Mouse (Mus musculus): ENCODE measurements around the gene Ctbs. TPM values are rescaled to one million over a fixed set of nuclear protein-coding genes. Genes with fewer than 3 reads are reported as not detected.
"Not testable (repeated sequence)": the region's sequence is repeated elsewhere in the genome, so short reads cannot be mapped to it uniquely, and the experiment has no call there.

Gene Ctbs
- polyA plus RNA-seq, 1 experiment from 2014 or later = 11.1 TPM

GRCm38 (mm10) chr3:146414555-146414954 is 35.0 kb upstream of the Ctbs start:
- H3K27me3 ChIP-seq = no peaks in the 10 kb centered on the region
- 91% methylated on average over 12 of the region's 12 CpGs for WGBS
- H3K4me1 ChIP-seq = peaks cover 15% of the 10 kb centered on the region
- peaks cover 9% of the 10 kb centered on the region for H3K36me3 ChIP-seq
- H3K27ac ChIP-seq = no peak overlapping the region
- H3K9ac ChIP-seq = no peak overlapping the region
- H3K4me2 ChIP-seq = no peak overlapping the region
- no peaks in the 10 kb centered on the region for H3K9me3 ChIP-seq
- ATAC-seq (ENCODE audit: borderline replicate concordance, extremely low read depth, low FRiP score, low TSS enrichment) = no peak
- no peak overlapping the region for H3K4me3 ChIP-seq

DNA sequence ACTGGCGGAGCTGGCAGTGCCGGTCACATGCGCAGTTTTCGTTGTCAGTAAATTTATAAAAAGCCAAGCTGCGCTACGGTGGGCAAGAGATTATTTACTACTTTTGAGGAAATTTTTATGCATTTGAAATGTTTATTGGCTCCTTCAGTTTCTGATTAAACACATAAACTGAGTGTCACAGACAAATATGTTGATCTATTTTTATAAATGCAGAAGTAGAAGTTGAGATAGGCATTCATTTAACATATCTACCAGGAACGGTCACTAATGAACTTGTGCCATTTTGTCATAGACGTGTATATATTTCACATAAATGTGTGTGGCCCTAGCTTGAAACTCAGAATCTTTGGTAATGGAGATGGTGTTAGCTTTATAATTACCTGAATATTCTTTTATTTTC is 31.7 kb upstream of the Ctbs start:
- Histone ChIP-seq H3K9ac (no peak overlapping the region), H3K4me2 (no peak overlapping the region), H3K36me3 (peaks cover 9% of the 10 kb centered on the region), H3K27ac (no peak overlapping the region), H3K27me3 (no peaks in the 10 kb centered on the region), H3K9me3 (no peaks in the 10 kb centered on the region), H3K4me1 (no peaks in the 10 kb centered on the region), H3K4me3 (no peak overlapping the region)
- WGBS = 93% methylated on average over 8 of the region's 8 CpGs
- ATAC-seq (ENCODE audit: borderline replicate concordance, extremely low read depth, low FRiP score, low TSS enrichment) = no peak

DNA sequence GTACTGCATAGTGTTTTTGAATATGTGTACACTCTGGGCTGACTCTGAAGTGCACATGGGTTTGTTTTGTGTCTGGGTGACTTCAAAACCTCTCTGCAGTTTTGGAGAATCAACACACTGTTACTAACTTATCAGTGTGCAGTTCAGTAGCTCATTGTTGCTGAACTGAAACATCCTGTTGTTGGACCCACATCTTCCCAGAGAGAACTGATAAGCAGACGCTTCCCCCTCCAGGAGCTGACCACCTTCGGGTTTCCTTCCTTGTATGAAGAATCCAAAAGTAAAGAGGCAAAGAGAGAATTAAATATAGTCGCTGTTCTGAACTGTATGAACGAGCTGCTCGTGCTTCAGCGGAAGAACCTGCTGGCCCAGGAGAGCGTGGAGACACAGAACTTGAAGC is 30.7 kb upstream of the Ctbs start:
- Histone ChIP-seq H3K4me2 (no peak overlapping the region), H3K27ac (no peak overlapping the region)
- no peak for ATAC-seq (ENCODE audit: borderline replicate concordance, extremely low read depth, low FRiP score, low TSS enrichment)

GRCm38 (mm10) chr3:146419534-146419933 is 30.1 kb upstream of the Ctbs start:
- no peaks in the 10 kb centered on the region for H3K9me3 ChIP-seq
- 91% methylated on average over 9 of the region's 9 CpGs for WGBS
- no peak overlapping the region for H3K4me3 ChIP-seq
- no peaks in the 10 kb centered on the region for H3K27me3 ChIP-seq
- H3K4me2 ChIP-seq = no peak overlapping the region
- peaks cover 9% of the 10 kb centered on the region for H3K36me3 ChIP-seq
- ATAC-seq (ENCODE audit: borderline replicate concordance, extremely low read depth, low FRiP score, low TSS enrichment) = no peak
- H3K9ac ChIP-seq = no peak overlapping the region
- H3K27ac ChIP-seq = no peak overlapping the region
- H3K4me1 ChIP-seq = peaks cover 4% of the 10 kb centered on the region; the same call in 1 of the 2 replicates

More for the DNA sequence above, 30.7 kb upstream of the Ctbs start:
- H3K9me3 ChIP-seq = no peaks in the 10 kb centered on the region
- no peak overlapping the region for H3K4me3 ChIP-seq
- H3K4me1 ChIP-seq = no peaks in the 10 kb centered on the region
- 70% methylated on average over 7 of the region's 7 CpGs for WGBS
- no peak overlapping the region for H3K9ac ChIP-seq
- peaks cover 9% of the 10 kb centered on the region for H3K36me3 ChIP-seq
- H3K27me3 ChIP-seq = no peaks in the 10 kb centered on the region

DNA sequence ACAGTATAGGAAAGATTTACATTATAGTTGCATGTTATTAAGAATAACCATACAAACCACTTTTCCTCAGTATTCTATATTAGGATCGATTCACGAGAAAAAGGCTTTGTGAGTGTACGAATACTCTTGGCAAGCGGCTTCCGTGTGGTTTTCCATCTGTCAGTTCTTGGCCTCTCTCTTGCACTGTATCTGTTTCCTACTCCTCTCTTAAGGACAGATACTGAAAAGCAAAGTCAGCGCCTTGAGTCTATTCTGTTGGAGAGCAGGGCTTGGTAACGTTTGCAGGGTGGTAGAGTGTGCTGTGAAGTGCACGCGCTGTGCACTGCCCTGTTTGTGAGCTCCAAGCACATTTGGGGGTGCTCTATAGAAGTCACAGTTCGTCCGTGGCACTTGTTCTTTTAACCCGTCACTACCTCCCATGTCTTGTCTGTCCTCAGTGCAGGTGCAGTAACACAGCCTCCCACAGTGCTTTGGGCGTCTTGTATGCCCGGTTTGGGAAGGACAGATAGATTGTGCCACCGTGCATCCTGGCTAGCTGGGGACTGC is 29.5 kb upstream of the Ctbs start:
- H3K36me3 ChIP-seq = peaks cover 9% of the 10 kb centered on the region
- 87% methylated on average over 15 of the region's 15 CpGs for WGBS
- H3K27ac ChIP-seq = no peak overlapping the region
- no peak overlapping the region for H3K4me3 ChIP-seq
- H3K27me3 ChIP-seq = no peaks in the 10 kb centered on the region
- peaks cover 6% of the 10 kb centered on the region; the same call in 1 of the 2 replicates for H3K4me1 ChIP-seq
- no peaks in the 10 kb centered on the region for H3K9me3 ChIP-seq
- no peak overlapping the region for H3K9ac ChIP-seq
- H3K4me2 ChIP-seq = no peak overlapping the region
- no peak for ATAC-seq (ENCODE audit: borderline replicate concordance, extremely low read depth, low FRiP score, low TSS enrichment)

DNA sequence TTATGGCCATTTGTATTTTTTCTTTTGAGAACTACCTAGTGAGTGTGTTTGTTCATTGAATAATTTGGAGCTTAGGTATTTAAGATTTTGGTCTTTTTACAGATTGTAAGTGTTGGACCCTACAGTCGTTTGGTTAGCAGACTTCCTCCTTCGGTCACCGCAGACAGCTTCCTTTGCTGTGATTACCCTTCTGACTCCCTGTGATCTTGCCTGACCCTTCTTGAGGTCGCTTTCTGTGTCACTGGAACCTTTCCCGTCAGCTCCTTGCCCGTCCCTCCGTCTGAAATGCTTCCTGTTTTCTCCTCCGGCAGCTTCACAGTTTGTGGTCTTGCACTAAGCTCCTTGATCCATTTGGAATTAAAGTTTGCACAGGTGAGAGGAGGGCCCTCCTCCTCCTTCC is 27.8 kb upstream of the Ctbs start:
- 26% methylated on average over 8 of the region's 8 CpGs for WGBS
- no peak for ATAC-seq (ENCODE audit: borderline replicate concordance, extremely low read depth, low FRiP score, low TSS enrichment)
- Histone ChIP-seq H3K9me3 (no peaks in the 10 kb centered on the region), H3K36me3 (peaks cover 19% of the 10 kb centered on the region), H3K9ac (no peak overlapping the region), H3K27me3 (no peaks in the 10 kb centered on the region), H3K4me3 (no peak overlapping the region), H3K4me2 (no peak overlapping the region), H3K4me1 (peaks cover 6% of the 10 kb centered on the region; the same call in 1 of the 2 replicates), H3K27ac (0 out of 2 replicates have a peak overlapping the region, but pooled peaks have one; percentile 20)

DNA sequence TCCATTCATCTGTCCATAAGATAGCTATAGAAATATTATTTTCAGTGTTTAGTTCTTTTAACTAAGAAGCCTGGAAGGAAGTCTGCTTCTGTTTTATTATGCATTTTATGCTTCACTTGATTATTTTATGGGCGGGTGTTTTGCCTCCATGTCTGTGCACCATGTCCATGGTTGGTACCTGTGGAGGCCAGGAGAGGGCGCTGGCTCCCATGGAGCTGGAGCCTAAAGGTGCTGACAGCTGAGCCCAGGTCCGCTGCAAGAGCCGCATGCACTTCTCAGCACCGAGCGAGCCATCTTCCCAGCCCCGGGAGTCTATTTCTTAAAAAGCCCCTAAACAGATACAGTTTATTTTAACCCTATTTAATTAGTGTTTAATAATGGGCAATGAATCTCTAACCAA is 25.9 kb upstream of the Ctbs start:
- Histone ChIP-seq H3K4me1 (peaks cover 6% of the 10 kb centered on the region; the same call in 1 of the 2 replicates), H3K4me3 (no peak overlapping the region), H3K27ac (no peak overlapping the region), H3K4me2 (no peak overlapping the region), H3K27me3 (no peaks in the 10 kb centered on the region), H3K9me3 (no peaks in the 10 kb centered on the region), H3K9ac (no peak overlapping the region), H3K36me3 (peaks cover 22% of the 10 kb centered on the region)
- 84% methylated on average over 7 of the region's 7 CpGs for WGBS
- no peak for ATAC-seq (ENCODE audit: borderline replicate concordance, extremely low read depth, low FRiP score, low TSS enrichment)

- WGBS = 43% methylated on average over 7 of the region's 7 CpGs
Measured at GRCm38 (mm10) chr3:146424306-146424900, 25.2 kb upstream of the Ctbs start.

GRCm38 (mm10) chr3:146425902-146426301 is 23.7 kb upstream of the Ctbs start:
- Histone ChIP-seq H3K9ac (no peak overlapping the region), H3K4me1 (peaks cover 6% of the 10 kb centered on the region; the same call in 1 of the 2 replicates), H3K36me3 (peaks cover 40% of the 10 kb centered on the region), H3K4me3 (no peak overlapping the region), H3K9me3 (no peaks in the 10 kb centered on the region), H3K27ac (no peak overlapping the region), H3K27me3 (no peaks in the 10 kb centered on the region), H3K4me2 (no peak overlapping the region)
- no peak for ATAC-seq (ENCODE audit: borderline replicate concordance, extremely low read depth, low FRiP score, low TSS enrichment)
- WGBS = 46% methylated on average over 7 of the region's 7 CpGs

More at GRCm38 (mm10) chr3:146424306-146424900, 25.2 kb upstream of the Ctbs start:
- H3K27ac ChIP-seq = no peak overlapping the region
- H3K9me3 ChIP-seq = no peaks in the 10 kb centered on the region
- ATAC-seq (ENCODE audit: borderline replicate concordance, extremely low read depth, low FRiP score, low TSS enrichment) = peak; percentile 23; the same call in 1 of the 2 replicates
- H3K4me3 ChIP-seq = no peak overlapping the region
- H3K27me3 ChIP-seq = no peaks in the 10 kb centered on the region
- H3K36me3 ChIP-seq = peaks cover 26% of the 10 kb centered on the region
- no peak overlapping the region for H3K4me2 ChIP-seq
- H3K9ac ChIP-seq = no peak overlapping the region
- H3K4me1 ChIP-seq = peaks cover 6% of the 10 kb centered on the region; the same call in 1 of the 2 replicates

GRCm38 (mm10) chr3:146426489-146426888 is 23.1 kb upstream of the Ctbs start:
- H3K36me3 ChIP-seq = peaks cover 45% of the 10 kb centered on the region
- H3K9me3 ChIP-seq = no peaks in the 10 kb centered on the region
- no peaks in the 10 kb centered on the region for H3K27me3 ChIP-seq
- no peak for ATAC-seq (ENCODE audit: borderline replicate concordance, extremely low read depth, low FRiP score, low TSS enrichment)
- H3K4me2 ChIP-seq = no peak overlapping the region
- H3K4me1 ChIP-seq = peaks cover 6% of the 10 kb centered on the region; the same call in 1 of the 2 replicates
- H3K27ac ChIP-seq = no peak overlapping the region
- H3K4me3 ChIP-seq = no peak overlapping the region
- H3K9ac ChIP-seq = no peak overlapping the region
- WGBS = 89% methylated on average over 8 of the region's 8 CpGs

DNA sequence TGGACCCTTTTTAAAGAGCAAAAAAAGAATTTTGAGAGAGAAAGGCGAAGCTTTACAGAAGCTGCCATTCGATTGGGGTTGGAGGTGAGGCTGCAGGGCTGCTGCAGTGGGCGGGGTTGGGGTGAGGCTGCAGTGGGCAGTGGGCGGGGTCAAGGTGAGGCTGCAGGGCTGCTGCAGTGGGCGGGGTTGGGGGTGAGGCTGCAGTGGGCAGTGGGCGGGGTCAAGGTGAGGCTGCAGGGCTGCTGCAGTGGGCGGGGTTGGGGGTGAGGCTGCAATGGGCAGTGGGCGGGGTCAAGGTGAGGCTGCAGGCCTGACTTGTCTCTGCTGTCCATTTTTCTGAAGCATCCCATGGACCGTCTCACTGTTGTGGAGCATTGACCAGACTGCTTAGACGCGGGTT is 16.5 kb upstream of the Ctbs start:
- H3K27me3 ChIP-seq; ATAC-seq (ENCODE audit: borderline replicate concordance, extremely low read depth, low FRiP score, low TSS enrichment); H3K4me3 ChIP-seq; H3K9ac ChIP-seq; H3K4me2 ChIP-seq; H3K9me3 ChIP-seq; H3K27ac ChIP-seq; H3K4me1 ChIP-seq: not testable (repeated sequence)
- 92% methylated on average over 11 of the region's 11 CpGs for WGBS
- H3K36me3 ChIP-seq = peaks cover 52% of the 10 kb centered on the region

GRCm38 (mm10) chr3:146433681-146434350 is 15.8 kb upstream of the Ctbs start:
- H3K27ac ChIP-seq = no peak overlapping the region
- H3K4me1 ChIP-seq = no peaks in the 10 kb centered on the region
- no peaks in the 10 kb centered on the region for H3K9me3 ChIP-seq
- no peak overlapping the region for H3K4me3 ChIP-seq
- H3K4me2 ChIP-seq = no peak overlapping the region
- H3K36me3 ChIP-seq = peaks cover 51% of the 10 kb centered on the region
- H3K27me3 ChIP-seq = no peaks in the 10 kb centered on the region
- 85% methylated on average over 14 of the region's 14 CpGs for WGBS
- H3K9ac ChIP-seq = no peak overlapping the region
- ATAC-seq (ENCODE audit: borderline replicate concordance, extremely low read depth, low FRiP score, low TSS enrichment) = no peak

Measured in lung, embryonic 15.5 days (tissue).